Comparison of ENCODE assay signal across 7 mouse cellular contexts in genomic region chr3:152395350-152396277, GRCm38 (mm10). TPM values are rescaled to one million over a fixed set of nuclear protein-coding genes. Genes with fewer than 3 reads are reported as not detected.
DNase-seq lines count a peak whose midpoint lies in the region; ATAC-seq lines count a peak whose summit lies in the region.

Gene Zzz3, plus strand, starts transcription at chr3:152395473.

- no peaks in the 10 kb centered on the region for H3K27me3 ChIP-seq in intestine, embryonic 16.5 days (replicated peaks; ENCODE audit: control insufficient read depth, insufficient read depth, low read length)
- no peaks in the 10 kb centered on the region for H3K27me3 ChIP-seq in midbrain, embryonic 11.5 days (ENCODE audit: control insufficient read depth, insufficient read depth, low read length)

- no peaks in the 10 kb centered on the region for H3K36me3 ChIP-seq in intestine, embryonic 16.5 days (ENCODE audit: control insufficient read depth, insufficient read depth, low read length)
- peaks cover 2% of the 10 kb centered on the region; the same call in 1 of the 2 replicates for H3K36me3 ChIP-seq in midbrain, embryonic 11.5 days (ENCODE audit: control insufficient read depth, insufficient read depth, low read length)

- ATAC-seq in intestine, embryonic 16.5 days, result peak; percentile 92
- ATAC-seq in midbrain, embryonic 11.5 days (ENCODE audit: low FRiP score), result peak; percentile 92

- H3K4me1 ChIP-seq in intestine, embryonic 16.5 days (ENCODE audit: control insufficient read depth, insufficient read depth, low read length), result peaks cover 28% of the 10 kb centered on the region
- peaks cover 12% of the 10 kb centered on the region for H3K4me1 ChIP-seq in midbrain, embryonic 11.5 days (ENCODE audit: control insufficient read depth, insufficient read depth, low read length)

- under 1% methylated on average over 81 of the region's 108 CpGs for WGBS in intestine, embryonic 16.5 days
- WGBS in midbrain, embryonic 11.5 days, result under 1% methylated on average over 80 of the region's 108 CpGs

- H3K4me3 ChIP-seq in intestine, embryonic 16.5 days (ENCODE audit: low read length), result peak within 1 kb of the TSS; percentile 79
- peak within 1 kb of the TSS; percentile 85 for H3K4me3 ChIP-seq in midbrain, embryonic 11.5 days (ENCODE audit: low read depth, low read length)

- H3K9me3 ChIP-seq in intestine, embryonic 16.5 days (ENCODE audit: control insufficient read depth, low read length), result no peaks in the 10 kb centered on the region
- H3K9me3 ChIP-seq in midbrain, embryonic 11.5 days (ENCODE audit: control insufficient read depth, low read length), result no peaks in the 10 kb centered on the region

- peak; percentile 96 for DNase-seq in adrenal gland, adult 2 months
- peak; percentile 83 for DNase-seq in embryo, embryonic 11.5 days (ENCODE audit: low read depth, low spot score)
- peak; percentile 87 to 91 for DNase-seq in gastrocnemius, postnatal 4 days (ENCODE audit: low spot score in 2 of 2)
- peak; percentile 88 to 92 for DNase-seq in left cerebral cortex, postnatal 36 days (ENCODE audit: low spot score in 2 of 2)
- peak; percentile 100 for DNase-seq in midbrain, embryonic 11.5 days (ENCODE audit: low spot score, missing footprints)
- peak; percentile 92 for DNase-seq in skeletal muscle tissue, adult 2 months (ENCODE audit: low read depth, low spot score)

- peak within 1 kb of the TSS; percentile 99 for H3K27ac ChIP-seq in intestine, embryonic 16.5 days (ENCODE audit: low read length)
- H3K27ac ChIP-seq in midbrain, embryonic 11.5 days (ENCODE audit: low read depth, low read length), result peak within 1 kb of the TSS; percentile 98

- peak within 1 kb of the TSS; percentile 95 for H3K9ac ChIP-seq in intestine, embryonic 16.5 days (ENCODE audit: low read depth, low read length)
- H3K9ac ChIP-seq in midbrain, embryonic 11.5 days (ENCODE audit: low read length), result peak within 1 kb of the TSS; percentile 94

- intact Hi-C loops in left cerebral cortex, postnatal 36 days (cut with DNase I), result loop anchor here (2.0 to 5.0 kb wide), 3 partner anchors 82 to 353 kb away; partner anchors contain the start of gene Ak5

- peak within 1 kb of the TSS; percentile 67 for H3K4me2 ChIP-seq in intestine, embryonic 16.5 days (ENCODE audit: low read depth, low read length)
- peak within 1 kb of the TSS; percentile 79 for H3K4me2 ChIP-seq in midbrain, embryonic 11.5 days

RNA-seq across cellular contexts. Expression of gene Zzz3, which starts in this region (rescaled TPM):
- 10 to 100 TPM; 30.1 to 35.5 TPM for total RNA-seq in adrenal gland, adult 2 months (2021)
- 11.4 and 12.5 TPM in 2 replicates for polyA plus RNA-seq in adrenal gland, adult 2 months (2012; rRNA removed)
- 10 to 100 TPM; 30.1 to 35.8 TPM for total RNA-seq in gastrocnemius, postnatal 4 days (2021)
- polyA plus RNA-seq in intestine, embryonic 16.5 days (2015; fragmentation: Nextera tagmentation; extraction: Ambion mirVana), result 30.7 and 31.6 TPM in 2 replicates
- total RNA-seq in left cerebral cortex, postnatal 36 days (2021), result 10 to 100 TPM; 40.9 to 41.6 TPM
- 62.2 and 63.1 TPM in 2 replicates for polyA plus RNA-seq in midbrain, embryonic 11.5 days (2014; fragmentation: Nextera tagmentation; extraction: Ambion mirVana)

Comparison
In these comparisons a context has a peak if more than half of its experiments do, and no peak if none do; other contexts are left out.
1. Peak in every context shown above with its lines: DNase-seq, ATAC-seq, H3K4me3 ChIP-seq and H3K27ac ChIP-seq.